Mouse (Mus musculus) small intestine, adult 2 months (tissue): Measurements from ENCODE around the gene Prss22.

Experiments
- CTCF ChIP-seq: fragments of 200-500 bp; IDR thresholded peaks from 2 replicates; pipeline ENCODE4 v1.5.1; 2012; ENCODE audit warnings: low read depth, mild to moderate bottlenecking, control low read depth, inconsistent platforms, low read length, moderate library complexity, mixed read lengths; ENCODE audit not compliant: insufficient replicate concordance, insufficient read length; ENCODE audit errors: extremely low read depth
- POLR2A ChIP-seq: fragments of 200-500 bp; IDR thresholded peaks from 2 replicates; pipeline ENCODE4 v1.6.1; 2012; ENCODE audit warnings: low read depth, mild to moderate bottlenecking, control low read depth, inconsistent platforms, low read length, moderate library complexity

DNA sequence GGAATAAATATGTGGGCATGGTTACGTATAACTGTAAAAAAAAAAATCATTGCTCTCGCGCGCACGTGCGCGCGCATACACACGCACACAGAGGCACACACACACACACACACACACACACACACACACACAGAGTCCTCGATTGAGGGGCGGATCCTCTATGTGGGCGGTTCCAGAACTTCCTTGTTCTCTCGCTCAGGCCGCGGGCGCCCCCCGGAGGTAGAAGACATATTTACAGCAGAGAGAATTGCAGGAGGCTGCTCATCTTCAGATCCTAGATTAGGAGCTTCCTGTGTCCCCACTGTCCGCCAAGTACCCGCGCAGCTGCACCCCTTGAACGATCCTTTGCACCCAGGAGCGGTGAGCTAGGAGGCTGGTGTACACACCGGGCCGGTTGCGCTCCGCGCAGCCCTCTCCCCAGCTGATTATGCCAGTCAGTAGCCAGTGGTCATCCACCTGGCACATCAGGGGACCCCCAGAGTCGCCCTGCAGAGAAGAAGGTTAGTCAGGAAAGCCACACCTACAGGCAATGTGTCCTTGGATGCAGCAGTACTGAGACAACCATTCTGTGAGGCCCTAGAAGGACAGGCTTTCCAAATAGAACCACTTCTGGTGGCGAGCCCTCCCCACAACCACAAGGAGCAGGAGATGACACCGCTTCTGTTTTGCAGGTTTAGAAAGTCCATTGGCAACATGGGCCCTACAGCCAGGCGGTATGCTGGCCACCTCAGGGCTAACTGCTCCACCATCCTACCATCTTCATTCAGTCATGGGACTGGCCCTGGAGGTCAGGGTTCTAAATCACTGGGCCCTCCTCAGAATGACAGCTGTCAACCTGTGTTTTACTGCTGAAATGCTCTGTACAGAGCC is 4.1 kb downstream of the Prss22 start:
- peak; percentile 30; the same call in 1 of the 2 replicates for TF ChIP-seq POLR2A
- TF ChIP-seq CTCF, result peak; percentile 80; the same call in 1 of the 2 replicates
